Mouse (Mus musculus) embryonic facial prominence, embryonic 11.5 days (tissue): ENCODE measurements around the gene Rasa3. TPM values are rescaled to one million over a fixed set of nuclear protein-coding genes. Genes with fewer than 3 reads are reported as not detected.
A peak's percentile ranks its signal among the peaks of the same experiment; 100 is the strongest.

Experiments
- ATAC-seq: fragments of 200-750 bp; cut with Nextera tagmentation; replicated peaks from 2 replicates; pipeline ENCODE4 v1.8.0; 2017; ENCODE audit warnings: low read depth; ENCODE audit not compliant: insufficient number of reproducible peaks, low FRiP score, low TSS enrichment
- DNase-seq: peaks from one replicate; pipeline ENCODE4 v3.0.0-alpha.2; 2015; ENCODE audit warnings: low spot score
- H3K27ac ChIP-seq: fragments of 300-500 bp; sonication (generic); replicated peaks from 2 replicates; pipeline ENCODE4 v1.5.1; 2014; ENCODE audit warnings: mild to moderate bottlenecking, low read depth, low read length, control low read depth
- H3K27me3 ChIP-seq: fragments of 300-500 bp; sonication (generic); 2 replicates; pipeline ENCODE4 v1.6.1; 2014; ENCODE audit warnings: mild to moderate bottlenecking, low read length, moderate library complexity, mixed read lengths; ENCODE audit not compliant: control insufficient read depth, insufficient read depth
- H3K36me3 ChIP-seq: fragments of 300-500 bp; sonication (generic); replicated peaks from 2 replicates; pipeline ENCODE4 v1.6.1; 2014; ENCODE audit warnings: low read depth, mild to moderate bottlenecking, low read length, moderate library complexity, mixed read lengths; ENCODE audit not compliant: control insufficient read depth, insufficient read depth
- H3K4me1 ChIP-seq: fragments of 300-500 bp; sonication (generic); 2 replicates; pipeline ENCODE4 v1.6.1; 2014; ENCODE audit warnings: low read length, mixed read lengths; ENCODE audit not compliant: control insufficient read depth, insufficient read depth
- H3K4me2 ChIP-seq: fragments of 300-500 bp; sonication (generic); 2 replicates; pipeline ENCODE4 v1.6.1; 2014; ENCODE audit warnings: low read depth, mild to moderate bottlenecking, control low read depth, low read length, moderate library complexity
- H3K4me3 ChIP-seq: fragments of 300-500 bp; sonication (generic); 2 replicates; pipeline ENCODE4 v1.5.1; 2014; ENCODE audit warnings: low read depth, low read length, control low read depth
- H3K9ac ChIP-seq: fragments of 300-500 bp; sonication (generic); replicated peaks from 2 replicates; pipeline ENCODE4 v1.6.1; 2014; ENCODE audit warnings: mild to moderate bottlenecking, control low read depth, low read length
- H3K9me3 ChIP-seq: fragments of 300-500 bp; sonication (generic); replicated peaks from 2 replicates; pipeline ENCODE4 v1.6.1; 2016; ENCODE audit warnings: mild to moderate bottlenecking, low read length, inconsistent platforms, mixed read lengths; ENCODE audit not compliant: control insufficient read depth
- WGBS: fragments of 180-500 bp; shearing (Covaris S2); extraction: QIAGEN DNeasy Blood & Tissue Kit; methylation state at CpG from one replicate; pipeline ENCODE4 v1.1.7; 2014; 5-methylcytosine and 5-hydroxymethylcytosine counted together
- polyA plus RNA-seq: library from polyadenylated mRNA; unstranded; fragments of >200 nt; fragmentation: Nextera tagmentation; extraction: Ambion mirVana; gene quantifications from 2 replicates; pipeline ENCODE4 v1.2.1, GENCODE M21; 2014

Rasa3 gene
- polyA plus RNA-seq, 1 experiment from 2014 or later, result 21.8 TPM

GRCm38 (mm10) chr8:13678182-13678581, 779 bp upstream of the Rasa3 start:
- no peaks in the 10 kb centered on the region for H3K36me3 ChIP-seq
- H3K4me2 ChIP-seq, result peak overlapping the region; percentile 47
- H3K4me3 ChIP-seq, result peak overlapping the region; percentile 80; the same call in 1 of the 2 replicates
- no peaks in the 10 kb centered on the region for H3K4me1 ChIP-seq
- H3K27ac ChIP-seq, result no peak overlapping the region
- WGBS, result 50% methylated on average over 8 of the region's 8 CpGs
- DNase-seq (no peak), ATAC-seq (no peak)
- H3K9me3 ChIP-seq, result no peaks in the 10 kb centered on the region
- H3K27me3 ChIP-seq, result no peaks in the 10 kb centered on the region
- no peak overlapping the region for H3K9ac ChIP-seq

GRCm38 (mm10) chr8:13676701-13677412, 546 bp downstream of the Rasa3 start:
- H3K4me2 ChIP-seq, result peak overlapping the region; percentile 88
- H3K36me3 ChIP-seq, result no peaks in the 10 kb centered on the region
- peak overlapping the region; percentile 67 for H3K9ac ChIP-seq
- no peaks in the 10 kb centered on the region for H3K27me3 ChIP-seq
- no peaks in the 10 kb centered on the region for H3K4me1 ChIP-seq
- no peaks in the 10 kb centered on the region for H3K9me3 ChIP-seq
- DNase-seq, result peak; percentile 61
- peak; percentile 62 for ATAC-seq
- H3K4me3 ChIP-seq, result peak overlapping the region; percentile 80
- H3K27ac ChIP-seq, result peak overlapping the region; percentile 48; the same call in 1 of the 2 replicates
- WGBS, result under 1% methylated on average over 47 of the region's 47 CpGs

- Histone ChIP-seq H3K4me2 (peak overlapping the region; percentile 88), H3K9me3 (no peaks in the 10 kb centered on the region), H3K36me3 (no peaks in the 10 kb centered on the region), H3K4me3 (peak overlapping the region; percentile 80), H3K27me3 (no peaks in the 10 kb centered on the region), H3K4me1 (no peaks in the 10 kb centered on the region), H3K27ac (no peak overlapping the region), H3K9ac (peak overlapping the region; percentile 67; the same call in 1 of the 2 replicates)
- WGBS, result 2% methylated on average over 12 of the region's 12 CpGs
- DNase-seq (peak; percentile 67), ATAC-seq (no peak)
These were observed 1.1 kb downstream of the Rasa3 start for GRCm38 (mm10) chr8:13676302-13676700.

DNA sequence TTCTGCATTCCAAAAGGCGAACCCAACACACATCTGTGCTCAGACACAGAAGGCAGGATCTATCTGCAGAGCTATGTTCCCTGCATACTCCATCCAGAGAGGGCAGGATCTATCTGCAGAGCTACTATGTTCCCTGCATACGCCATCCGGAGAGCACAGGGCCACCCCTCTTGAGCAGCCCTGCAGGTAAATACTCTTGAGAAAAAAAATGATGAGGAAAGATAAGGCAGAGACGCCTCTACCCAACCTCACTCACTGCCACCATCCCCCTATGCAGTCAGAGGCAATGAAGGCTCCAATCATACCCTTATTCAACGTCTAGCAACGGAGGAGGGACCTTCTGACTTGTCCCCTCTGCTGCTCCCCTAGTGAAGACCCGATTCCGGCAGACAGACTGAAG, 1.9 kb downstream of the Rasa3 start:
- no peak overlapping the region for H3K27ac ChIP-seq
- WGBS, result 40% methylated on average over 8 of the region's 8 CpGs
- H3K4me2 ChIP-seq, result peak overlapping the region; percentile 88

GRCm38 (mm10) chr8:13675121-13675520, 2.3 kb downstream of the Rasa3 start:
- no peaks in the 10 kb centered on the region for H3K4me1 ChIP-seq
- 64% methylated on average over 4 of the region's 4 CpGs for WGBS

More for the DNA sequence above, 1.9 kb downstream of the Rasa3 start:
- Histone ChIP-seq H3K9me3 (no peaks in the 10 kb centered on the region), H3K4me1 (no peaks in the 10 kb centered on the region), H3K27me3 (no peaks in the 10 kb centered on the region), H3K4me3 (peak overlapping the region; percentile 1; the same call in 1 of the 2 replicates), H3K36me3 (no peaks in the 10 kb centered on the region), H3K9ac (no peak overlapping the region)
- ATAC-seq, result no peak
- no peak for DNase-seq

DNA sequence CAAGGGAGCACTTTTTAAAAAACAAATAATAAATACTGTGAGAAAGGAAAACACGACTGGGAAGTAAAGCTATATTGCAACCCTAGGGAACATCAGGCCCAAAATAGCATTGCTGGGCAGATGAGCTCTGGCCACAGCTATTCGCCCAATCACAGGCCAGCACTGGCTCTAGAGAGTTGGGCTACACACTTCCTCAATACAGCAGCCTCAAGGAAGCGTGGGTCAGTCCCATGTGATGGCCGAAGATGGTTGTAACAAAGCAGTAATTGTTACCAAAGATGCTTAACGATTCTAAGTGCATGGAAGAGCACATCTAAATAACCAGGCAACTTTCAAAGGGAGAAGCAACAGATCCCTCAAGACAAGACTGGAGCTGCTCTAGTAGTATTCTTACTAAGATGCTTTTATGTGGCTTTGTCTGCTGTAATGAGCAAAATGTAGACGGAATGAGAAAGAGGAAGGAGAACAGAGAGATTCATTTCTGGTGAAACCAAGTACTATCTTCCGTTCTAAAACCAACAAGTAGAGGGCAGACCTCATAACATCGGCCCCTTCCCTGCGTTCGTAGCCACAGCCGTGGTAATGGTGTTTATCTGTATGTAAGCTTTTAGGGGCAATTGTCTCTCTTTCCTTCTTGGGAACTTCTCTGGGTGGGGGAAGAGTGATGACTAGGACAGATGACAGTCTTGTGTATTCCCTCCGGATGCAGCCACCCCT, 3.0 kb downstream of the Rasa3 start:
- WGBS, result 49% methylated on average over 12 of the region's 12 CpGs
- Histone ChIP-seq H3K4me3 (no peak overlapping the region), H3K4me2 (no peak overlapping the region)

More at GRCm38 (mm10) chr8:13675121-13675520, 2.3 kb downstream of the Rasa3 start:
- Histone ChIP-seq H3K4me2 (peak overlapping the region; percentile 22), H3K36me3 (no peaks in the 10 kb centered on the region), H3K9ac (no peak overlapping the region), H3K27ac (no peak overlapping the region), H3K4me3 (no peak overlapping the region), H3K27me3 (no peaks in the 10 kb centered on the region), H3K9me3 (no peaks in the 10 kb centered on the region)
- no peak for DNase-seq
- no peak for ATAC-seq

GRCm38 (mm10) chr8:13673215-13673614, 4.2 kb downstream of the Rasa3 start:
- Histone ChIP-seq H3K4me2 (no peak overlapping the region), H3K9ac (no peak overlapping the region), H3K9me3 (no peaks in the 10 kb centered on the region), H3K27me3 (no peaks in the 10 kb centered on the region), H3K27ac (no peak overlapping the region), H3K4me1 (no peaks in the 10 kb centered on the region), H3K36me3 (no peaks in the 10 kb centered on the region), H3K4me3 (no peak overlapping the region)
- WGBS, result 83% methylated on average over 4 of the region's 4 CpGs
- DNase-seq (no peak), ATAC-seq (no peak)

More for the DNA sequence above, 3.0 kb downstream of the Rasa3 start:
- H3K4me1 ChIP-seq, result no peaks in the 10 kb centered on the region
- no peak overlapping the region for H3K27ac ChIP-seq
- no peaks in the 10 kb centered on the region for H3K36me3 ChIP-seq
- no peaks in the 10 kb centered on the region for H3K27me3 ChIP-seq
- H3K9ac ChIP-seq, result no peak overlapping the region
- H3K9me3 ChIP-seq, result no peaks in the 10 kb centered on the region
- ATAC-seq (no peak), DNase-seq (no peak)
